Mouse (Mus musculus): ENCODE data around the gene Mtf2. TPM values are rescaled to one million over a fixed set of nuclear protein-coding genes. Genes with fewer than 3 reads are reported as not detected.

The Mtf2 gene
- 7.0 TPM for polyA plus RNA-seq (2014; fragmentation: Illumina TruSeq; extraction: RNeasy Lipid Tissue Mini Kit (QIAGEN cat#74804); ENCODE audit: insufficient read depth, low read depth, low replicate concordance)

DNA sequence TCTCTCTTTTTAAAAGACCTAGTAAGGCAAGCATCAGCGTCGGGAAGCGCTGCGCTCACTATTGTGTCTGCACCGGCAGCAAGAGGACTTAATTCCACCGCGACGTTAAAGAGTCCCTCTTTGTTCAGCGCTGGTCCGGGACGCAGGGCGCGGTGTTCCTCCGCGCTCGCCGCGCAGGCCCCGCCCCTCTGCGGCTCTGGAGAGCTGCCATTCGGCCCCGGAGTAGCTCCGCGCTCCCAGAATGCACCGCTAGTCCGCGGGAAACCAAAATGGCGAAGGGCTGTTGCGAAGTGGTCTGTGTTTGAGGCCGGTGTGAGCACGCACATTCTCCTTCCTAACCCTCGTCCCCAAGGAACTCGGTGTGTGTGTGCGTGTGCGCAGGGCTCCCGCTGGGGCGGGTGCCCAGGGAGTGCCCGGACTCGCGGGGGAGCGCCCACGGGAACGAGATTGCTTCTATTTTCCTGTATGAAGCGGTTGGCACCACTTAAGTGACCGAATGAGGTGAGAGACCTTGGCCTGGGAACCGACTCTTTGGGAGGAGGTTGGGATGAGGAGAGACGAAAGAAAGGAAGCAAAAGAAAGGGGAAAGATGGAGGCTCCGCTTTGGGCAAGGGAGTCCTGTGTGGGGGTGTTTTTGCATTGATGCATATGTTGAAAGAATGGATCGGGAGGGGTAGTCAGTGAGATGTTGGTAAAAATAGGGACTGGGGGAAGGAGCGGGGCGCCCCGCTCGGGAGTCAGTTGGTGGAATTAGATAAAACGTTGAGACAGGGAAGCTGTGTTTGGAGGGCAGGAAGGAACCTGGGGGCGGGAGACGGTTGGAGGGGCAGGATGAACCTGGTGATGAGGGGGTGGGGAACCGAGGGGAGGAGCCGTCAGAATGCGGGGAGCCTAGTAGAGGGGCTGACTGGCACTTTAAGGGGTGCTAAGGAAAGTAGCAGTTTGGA is at the start of gene Mtf2:
Gene Mtf2 (plus strand): TSS at position 210 of the 947 bp plus-strand sequence.

DNA sequence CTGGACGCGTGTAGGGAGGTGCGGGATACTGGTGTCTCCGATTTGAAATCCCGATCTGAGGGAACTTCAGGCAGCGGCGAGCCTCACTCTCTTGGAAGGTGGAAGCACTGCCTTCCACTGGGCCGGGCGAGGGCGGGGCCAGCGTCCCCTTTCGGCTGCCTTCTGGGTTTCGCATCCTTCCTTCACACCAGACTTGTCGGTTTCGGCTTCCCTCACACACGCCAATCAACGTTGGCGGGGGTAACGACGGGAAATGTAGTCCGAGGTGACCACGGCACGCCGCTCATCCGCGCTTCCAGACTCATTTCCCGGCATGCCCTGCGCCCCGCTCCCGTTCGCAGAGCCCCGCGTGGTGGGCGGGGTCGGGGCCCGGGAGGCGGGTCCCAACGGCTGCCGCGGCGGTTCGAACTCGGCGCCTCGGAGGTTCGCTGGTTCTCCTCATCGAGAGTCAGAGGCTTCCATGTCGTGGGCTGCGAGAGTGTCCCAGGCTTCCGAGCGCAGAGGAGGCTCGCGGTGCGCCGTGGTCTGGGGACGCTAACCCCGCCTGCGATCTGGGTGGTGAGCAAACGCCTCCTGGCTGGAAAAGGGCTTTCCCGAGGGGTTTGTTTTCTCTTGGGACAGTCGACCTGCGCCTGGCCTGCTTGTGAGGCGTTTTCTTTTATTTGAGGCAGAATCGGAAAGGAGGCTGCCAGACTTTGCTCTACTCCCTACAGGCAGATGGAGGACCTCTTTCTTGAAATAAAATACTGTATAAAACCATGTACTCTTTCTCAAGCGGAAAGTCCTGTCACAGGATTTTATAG is 67.2 kb downstream of the Mtf2 start, which contains the start of the genes Tmed5 and Ccdc18:
Gene Tmed5 (minus strand): TSS at position 180 of the 803 bp plus-strand sequence.
Gene Ccdc18 (plus strand): TSS at position 435 of the 803 bp plus-strand sequence.

Other genes with a start within 250 kb of the Mtf2 start
- not detected for gene Ube2d2b, start 235.6 kb upstream of the Mtf2 start, polyA plus RNA-seq (2014; fragmentation: Illumina TruSeq; extraction: RNeasy Lipid Tissue Mini Kit (QIAGEN cat#74804); ENCODE audit: insufficient read depth, low read depth, low replicate concordance)
- 11.6 TPM for gene Evi5, start 190.6 kb upstream of the Mtf2 start, polyA plus RNA-seq (2014; fragmentation: Illumina TruSeq; extraction: RNeasy Lipid Tissue Mini Kit (QIAGEN cat#74804); ENCODE audit: insufficient read depth, low read depth, low replicate concordance)
- 710 TPM for gene Rpl5, start 165.2 kb upstream of the Mtf2 start, polyA plus RNA-seq (2014; fragmentation: Illumina TruSeq; extraction: RNeasy Lipid Tissue Mini Kit (QIAGEN cat#74804); ENCODE audit: insufficient read depth, low read depth, low replicate concordance)
- gene Fam69a, start 78.6 kb upstream of the Mtf2 start, polyA plus RNA-seq (2014; fragmentation: Illumina TruSeq; extraction: RNeasy Lipid Tissue Mini Kit (QIAGEN cat#74804); ENCODE audit: insufficient read depth, low read depth, low replicate concordance): 20.5 TPM
- 25.3 TPM for gene Tmed5, start 66.9 kb downstream of the Mtf2 start, polyA plus RNA-seq (2014; fragmentation: Illumina TruSeq; extraction: RNeasy Lipid Tissue Mini Kit (QIAGEN cat#74804); ENCODE audit: insufficient read depth, low read depth, low replicate concordance)
- 0.11 TPM for gene Ccdc18, start 67.2 kb downstream of the Mtf2 start, polyA plus RNA-seq (2014; fragmentation: Illumina TruSeq; extraction: RNeasy Lipid Tissue Mini Kit (QIAGEN cat#74804); ENCODE audit: insufficient read depth, low read depth, low replicate concordance)
- 22.6 TPM for gene Dr1, start 203.2 kb downstream of the Mtf2 start, polyA plus RNA-seq (2014; fragmentation: Illumina TruSeq; extraction: RNeasy Lipid Tissue Mini Kit (QIAGEN cat#74804); ENCODE audit: insufficient read depth, low read depth, low replicate concordance)
- gene Pigg, start 246.9 kb downstream of the Mtf2 start, polyA plus RNA-seq (2014; fragmentation: Illumina TruSeq; extraction: RNeasy Lipid Tissue Mini Kit (QIAGEN cat#74804); ENCODE audit: insufficient read depth, low read depth, low replicate concordance): 4.5 TPM

Data from lung, adult 10 weeks (tissue).